Mouse (Mus musculus) liver, embryonic 11.5 days (tissue): ENCODE measurements at regions not wholly inside any gene's neighbourhood (a gene's known extent, or its start where the extent isn't known, plus 50 kb on each side); places are given as distances from the start of the nearest gene placed in this dataset.

Source experiments
- ATAC-seq: fragments of 200-750 bp; cut with Nextera tagmentation; replicated peaks from 2 replicates; pipeline ENCODE4 v1.8.0; 2017; ENCODE audit warnings: moderate number of reproducible peaks, mild to moderate bottlenecking, moderate TSS enrichment, moderate library complexity; ENCODE audit not compliant: low FRiP score
- DNase-seq: peaks from one replicate; pipeline ENCODE4 v3.0.0-alpha.2; 2017; ENCODE audit warnings: low spot score
- H3K27ac ChIP-seq: fragments of 300-500 bp; sonication (generic); 2 replicates; pipeline ENCODE4 v1.5.1; 2014; ENCODE audit warnings: mild to moderate bottlenecking, low read depth, low read length, control low read depth
- H3K27me3 ChIP-seq: fragments of 300-500 bp; sonication (generic); replicated peaks from 2 replicates; pipeline ENCODE4 v1.6.1; 2014; ENCODE audit warnings: low read length, mixed read lengths; ENCODE audit not compliant: control insufficient read depth, insufficient read depth
- H3K36me3 ChIP-seq: fragments of 300-500 bp; sonication (generic); 2 replicates; pipeline ENCODE4 v1.6.1; 2014; ENCODE audit warnings: mild to moderate bottlenecking, low read length, moderate library complexity, mixed read lengths; ENCODE audit not compliant: control insufficient read depth, insufficient read depth
- H3K4me1 ChIP-seq: fragments of 300-500 bp; sonication (generic); replicated peaks from 2 replicates; pipeline ENCODE4 v1.6.1; 2014; ENCODE audit warnings: low read length, mixed read lengths; ENCODE audit not compliant: control insufficient read depth, insufficient read depth
- H3K4me2 ChIP-seq: fragments of 300-500 bp; sonication (generic); 2 replicates; pipeline ENCODE4 v1.6.1; 2014; ENCODE audit warnings: mild to moderate bottlenecking, control low read depth, moderate library complexity
- H3K4me3 ChIP-seq: fragments of 300-500 bp; sonication (generic); 2 replicates; pipeline ENCODE4 v1.5.1; 2014; ENCODE audit warnings: low read depth, low read length, control low read depth
- H3K9ac ChIP-seq: fragments of 300-500 bp; sonication (generic); 2 replicates; pipeline ENCODE4 v1.6.1; 2014; ENCODE audit warnings: low read depth, low read length, control low read depth
- H3K9me3 ChIP-seq: fragments of 300-500 bp; sonication (generic); 2 replicates; pipeline ENCODE4 v1.6.1; 2016; ENCODE audit warnings: low read length, inconsistent platforms, mixed read lengths; ENCODE audit not compliant: control insufficient read depth
- WGBS: fragments of 180-500 bp; shearing (Covaris S2); extraction: QIAGEN DNeasy Blood & Tissue Kit; methylation state at CpG from one replicate; pipeline ENCODE4 v1.1.7; 2014; 5-methylcytosine and 5-hydroxymethylcytosine counted together

DNA sequence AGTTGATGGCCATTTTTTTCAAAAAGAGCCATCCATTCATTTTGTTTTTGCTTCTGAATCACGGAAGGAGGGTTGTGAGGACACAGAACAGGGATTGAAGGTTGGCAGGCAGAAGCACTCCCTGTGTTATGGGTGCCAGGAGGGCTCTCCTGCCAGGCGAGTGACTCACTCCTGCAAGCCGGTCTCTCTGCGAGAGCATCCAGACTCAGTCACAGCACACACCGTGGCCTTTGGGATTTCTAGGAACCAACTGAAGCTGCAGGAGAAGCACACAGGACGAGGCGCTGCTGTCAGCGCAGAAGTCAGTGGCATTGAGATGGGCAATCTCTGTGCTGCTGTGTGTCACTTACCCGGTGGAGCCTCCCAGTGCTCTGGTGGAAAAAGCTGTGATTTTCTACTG is 66.5 kb upstream of the 4930432M17Rik start:
- WGBS, result 80% methylated on average over 9 of the region's 9 CpGs
- Histone ChIP-seq H3K27ac (no peak overlapping the region), H3K9me3 (no peaks in the 10 kb centered on the region), H3K27me3 (no peaks in the 10 kb centered on the region), H3K4me3 (no peak overlapping the region), H3K4me2 (no peak overlapping the region), H3K4me1 (no peaks in the 10 kb centered on the region), H3K36me3 (no peaks in the 10 kb centered on the region), H3K9ac (no peak overlapping the region)
- ATAC-seq (no peak), DNase-seq (no peak)

DNA sequence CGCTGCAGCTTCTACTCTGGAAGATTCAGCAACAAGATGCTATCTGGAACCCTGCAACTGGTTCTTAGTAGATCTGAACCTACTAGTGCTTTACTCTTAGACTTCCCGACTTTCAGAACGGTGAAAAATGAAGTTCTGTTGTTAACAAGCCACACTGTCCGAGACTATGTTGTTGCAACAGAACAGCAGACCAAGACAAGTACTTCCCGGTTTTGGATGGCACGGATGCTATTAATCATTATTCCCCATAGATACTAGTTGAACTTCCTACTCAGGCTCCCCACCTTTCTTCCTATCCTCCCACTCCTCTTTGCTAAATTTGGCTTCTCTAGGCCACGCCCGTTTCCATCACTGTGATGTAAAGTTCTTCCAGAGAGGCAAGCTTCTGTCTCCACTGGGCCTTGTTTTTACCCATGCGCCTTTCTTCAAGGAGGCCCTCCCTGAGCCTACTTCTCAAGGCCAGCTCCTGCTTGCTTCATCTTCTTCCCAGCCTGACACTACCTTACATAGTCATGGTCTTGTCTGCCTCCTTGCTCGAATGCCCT is 67.7 kb upstream of the 4930432M17Rik start:
- Histone ChIP-seq H3K4me3 (no peak overlapping the region), H3K4me1 (no peaks in the 10 kb centered on the region), H3K36me3 (no peaks in the 10 kb centered on the region), H3K27ac (no peak overlapping the region), H3K9ac (no peak overlapping the region), H3K4me2 (no peak overlapping the region), H3K9me3 (no peaks in the 10 kb centered on the region), H3K27me3 (no peaks in the 10 kb centered on the region)
- DNase-seq (no peak), ATAC-seq (no peak)
- WGBS, result 84% methylated on average over 10 of the region's 10 CpGs

DNA sequence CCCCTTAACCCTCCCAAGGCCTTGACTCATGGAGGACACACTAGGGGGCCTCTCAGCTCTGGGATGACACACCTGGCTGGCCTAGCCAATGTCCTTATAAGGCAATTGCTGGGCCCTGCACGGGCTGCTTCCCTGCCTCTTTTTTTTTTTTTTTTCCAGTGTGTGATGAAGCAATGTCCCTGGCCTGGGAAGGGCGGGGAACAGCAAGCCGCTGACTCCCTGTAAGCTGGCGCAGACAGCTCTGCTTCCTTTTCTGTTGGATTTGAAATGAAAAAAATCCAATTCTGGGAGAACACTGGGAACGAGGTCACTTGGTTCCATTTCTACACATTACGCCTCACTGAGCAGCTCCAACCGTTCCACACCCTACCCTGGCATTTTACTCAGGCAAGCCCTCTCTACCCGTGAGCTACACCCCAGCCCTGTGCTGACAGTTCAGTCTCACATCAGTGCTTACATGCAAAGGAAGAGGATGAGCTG is 68.4 kb upstream of the 4930432M17Rik start:
- Histone ChIP-seq H3K27me3 (no peaks in the 10 kb centered on the region), H3K4me2 (no peak overlapping the region), H3K9me3 (no peaks in the 10 kb centered on the region), H3K4me1 (no peaks in the 10 kb centered on the region), H3K4me3 (no peak overlapping the region), H3K27ac (no peak overlapping the region), H3K36me3 (no peaks in the 10 kb centered on the region), H3K9ac (no peak overlapping the region)
- no peak for ATAC-seq
- 70% methylated on average over 8 of the region's 8 CpGs for WGBS
- no peak for DNase-seq

DNA sequence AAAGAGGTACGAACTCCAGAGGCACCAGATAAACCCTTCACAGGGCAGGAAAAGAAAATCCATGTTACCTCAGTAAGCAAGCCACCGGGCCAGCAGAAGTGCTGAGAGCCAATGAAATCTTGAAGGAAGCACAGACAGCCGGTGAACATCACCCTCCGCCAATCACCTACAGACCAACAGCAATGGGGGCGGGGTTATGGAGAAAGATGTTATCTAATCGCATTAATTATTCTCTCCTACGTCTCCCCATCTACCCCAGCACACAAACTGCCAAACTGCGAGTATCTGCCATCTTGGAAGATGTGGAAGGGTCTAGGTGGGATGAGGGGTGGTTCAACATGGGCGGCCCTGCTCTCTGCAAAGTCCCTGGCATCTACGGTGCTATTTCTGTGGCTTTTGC is 68.6 kb upstream of the Slc44a3 start:
- ATAC-seq (no peak), DNase-seq (no peak)
- no peak overlapping the region for H3K27ac ChIP-seq
- no peaks in the 10 kb centered on the region for H3K36me3 ChIP-seq
- no peak overlapping the region for H3K4me3 ChIP-seq
- no peaks in the 10 kb centered on the region for H3K27me3 ChIP-seq
- H3K4me2 ChIP-seq, result no peak overlapping the region
- H3K4me1 ChIP-seq, result no peaks in the 10 kb centered on the region
- 67% methylated on average over 10 of the region's 10 CpGs for WGBS
- no peaks in the 10 kb centered on the region for H3K9me3 ChIP-seq
- H3K9ac ChIP-seq, result no peak overlapping the region

DNA sequence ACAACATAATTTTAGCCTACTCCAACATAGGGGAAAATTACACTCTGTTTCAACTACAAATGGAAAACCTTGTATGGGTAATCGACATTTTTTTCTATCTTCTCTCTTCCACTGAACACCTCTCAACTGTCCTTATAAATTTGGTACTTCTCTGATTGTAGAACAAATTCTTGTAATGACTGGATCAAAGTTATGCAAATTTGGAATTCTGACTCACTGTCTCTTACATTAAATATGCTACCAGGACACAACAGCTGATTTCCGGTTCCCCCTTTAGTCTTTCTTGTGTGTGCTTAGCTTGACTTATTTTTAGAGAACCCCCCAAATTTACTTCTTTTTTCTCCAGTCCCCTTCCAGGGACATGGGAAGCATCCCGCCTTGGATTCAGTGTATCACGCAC is 68.2 kb upstream of the Slc44a3 start:
- no peak overlapping the region for H3K27ac ChIP-seq
- WGBS, result 82% methylated on average over 4 of the region's 4 CpGs
- H3K4me1 ChIP-seq, result no peaks in the 10 kb centered on the region
- no peak for ATAC-seq
- no peaks in the 10 kb centered on the region for H3K9me3 ChIP-seq
- no peaks in the 10 kb centered on the region for H3K36me3 ChIP-seq
- no peak for DNase-seq
- H3K4me3 ChIP-seq, result no peak overlapping the region
- no peak overlapping the region for H3K4me2 ChIP-seq
- no peaks in the 10 kb centered on the region for H3K27me3 ChIP-seq
- H3K9ac ChIP-seq, result no peak overlapping the region

DNA sequence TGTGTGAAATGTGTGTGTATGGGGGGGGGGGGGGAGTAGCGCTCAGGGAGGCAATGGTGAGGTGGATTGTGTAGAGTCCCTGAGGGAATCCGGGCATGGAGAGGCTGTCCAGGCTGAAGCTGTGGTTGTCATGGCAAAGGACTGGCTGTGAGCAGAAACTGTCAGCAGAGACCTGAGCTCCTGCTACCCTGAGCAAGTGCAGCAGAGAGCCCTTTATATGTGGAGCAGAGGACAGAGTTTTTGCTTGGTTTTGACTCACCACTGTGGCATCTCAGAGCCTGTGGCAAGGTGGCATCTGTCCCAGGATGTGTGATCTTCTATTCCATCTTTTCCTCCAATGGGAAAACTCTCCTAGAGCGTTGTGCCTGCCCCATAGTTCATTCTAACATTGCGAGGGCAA is 65.8 kb upstream of the Slc44a3 start:
- Histone ChIP-seq H3K4me1 (no peaks in the 10 kb centered on the region), H3K27me3 (no peaks in the 10 kb centered on the region), H3K4me2 (no peak overlapping the region), H3K4me3 (no peak overlapping the region), H3K27ac (no peak overlapping the region), H3K36me3 (no peaks in the 10 kb centered on the region), H3K9ac (no peak overlapping the region), H3K9me3 (no peaks in the 10 kb centered on the region)
- DNase-seq (no peak), ATAC-seq (no peak)
- WGBS, result 86% methylated on average over 4 of the region's 4 CpGs

DNA sequence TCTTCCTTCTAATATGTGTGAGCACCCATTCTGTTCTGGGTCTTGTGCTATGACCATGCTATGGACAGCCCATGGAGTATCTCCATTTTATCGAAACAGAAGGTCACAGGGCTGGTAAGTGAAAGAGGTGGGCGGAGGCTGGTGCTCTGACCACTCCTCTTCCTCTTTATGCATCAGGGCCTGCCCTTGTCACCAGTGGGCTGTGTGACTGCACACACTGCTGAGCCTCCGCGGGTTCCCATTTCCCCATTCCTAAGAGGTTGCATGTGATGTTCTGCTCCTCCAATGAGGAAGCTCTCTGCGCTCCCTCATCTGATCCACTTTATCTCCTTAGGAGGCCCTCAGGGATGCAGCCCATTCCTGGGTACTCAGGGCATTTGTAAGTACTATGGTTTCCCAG is 65.0 kb upstream of the Slc44a3 start:
- no peaks in the 10 kb centered on the region for H3K36me3 ChIP-seq
- ATAC-seq, result no peak
- H3K9me3 ChIP-seq, result no peaks in the 10 kb centered on the region
- no peaks in the 10 kb centered on the region for H3K27me3 ChIP-seq
- H3K27ac ChIP-seq, result no peak overlapping the region
- no peak overlapping the region for H3K9ac ChIP-seq
- H3K4me2 ChIP-seq, result no peak overlapping the region
- no peak overlapping the region for H3K4me3 ChIP-seq
- WGBS, result 77% methylated on average over 5 of the region's 5 CpGs
- no peak for DNase-seq
- H3K4me1 ChIP-seq, result no peaks in the 10 kb centered on the region

DNA sequence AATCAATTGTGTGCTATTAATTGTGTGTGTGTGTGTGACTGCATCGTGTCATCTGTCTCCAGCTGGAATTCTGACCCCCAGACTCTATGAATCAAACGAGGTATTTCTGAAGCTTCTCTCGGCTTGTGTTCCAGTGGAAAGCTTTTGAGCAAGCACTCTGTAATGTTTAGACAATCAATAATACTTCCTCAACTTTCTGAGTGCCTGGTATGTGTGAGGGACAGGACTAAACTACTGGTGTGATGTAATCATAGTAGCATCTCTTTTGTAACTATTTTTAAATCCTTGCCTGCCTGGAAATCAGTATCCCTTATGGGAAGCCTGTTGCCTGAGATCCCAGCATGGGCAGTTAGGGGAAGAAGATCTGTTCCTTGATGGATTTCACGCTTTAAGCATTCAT is 62.4 kb upstream of the Slc44a3 start:
- 54% methylated on average over 4 of the region's 4 CpGs for WGBS
- DNase-seq (no peak), ATAC-seq (no peak)
- Histone ChIP-seq H3K4me3 (no peak overlapping the region), H3K9ac (no peak overlapping the region), H3K27ac (no peak overlapping the region), H3K27me3 (no peaks in the 10 kb centered on the region), H3K4me2 (no peak overlapping the region), H3K36me3 (no peaks in the 10 kb centered on the region), H3K9me3 (no peaks in the 10 kb centered on the region), H3K4me1 (no peaks in the 10 kb centered on the region)

DNA sequence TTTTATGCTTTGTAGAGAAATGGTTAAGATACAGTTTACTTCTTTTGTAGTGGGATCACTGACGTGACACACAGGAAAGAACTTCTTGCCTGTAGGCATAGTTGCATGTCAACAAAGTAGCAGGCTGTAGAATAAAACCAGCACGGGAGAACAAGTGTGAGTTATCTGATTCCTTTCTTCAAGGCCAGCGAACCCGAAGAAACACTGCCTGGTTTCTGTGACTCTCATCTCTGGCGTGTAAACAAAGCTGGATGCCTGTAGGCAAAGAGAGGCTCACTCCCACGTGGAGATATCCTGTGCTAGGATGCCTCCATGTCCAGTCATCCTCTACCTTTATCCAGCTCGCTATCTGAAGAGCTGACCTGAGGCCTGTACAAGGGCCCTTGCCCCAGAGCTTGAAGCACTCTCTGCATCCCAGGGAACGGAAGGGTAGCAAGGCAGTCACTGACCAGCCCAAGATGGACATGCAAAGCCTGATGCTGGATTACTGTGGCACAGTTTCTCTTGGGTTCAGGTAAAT is 61.5 kb upstream of the Slc44a3 start:
- DNase-seq, result no peak
- H3K9me3 ChIP-seq, result no peaks in the 10 kb centered on the region
- H3K36me3 ChIP-seq, result no peaks in the 10 kb centered on the region
- ATAC-seq, result no peak
- H3K4me2 ChIP-seq, result no peak overlapping the region
- no peak overlapping the region for H3K4me3 ChIP-seq
- WGBS, result 50% methylated on average over 8 of the region's 8 CpGs
- no peaks in the 10 kb centered on the region for H3K4me1 ChIP-seq
- no peaks in the 10 kb centered on the region for H3K27me3 ChIP-seq
- no peak overlapping the region for H3K27ac ChIP-seq
- H3K9ac ChIP-seq, result no peak overlapping the region
